Mouse (Mus musculus): ENCODE results near the gene Anks1b. TPM values are rescaled to one million over a fixed set of nuclear protein-coding genes. Genes with fewer than 3 reads are reported as not detected.

Anks1b gene
- total RNA-seq, 2 experiments from 2014 or later = 0.20 TPM; not detected in 1

- no peak for DNase-seq
- intact Hi-C loops (cut with DNase I) = no loop called here
Observed at GRCm38 (mm10) chr10:89946636-89947349, 73.5 kb downstream of the Anks1b start.

GRCm38 (mm10) chr10:89974361-89974760 is 101.1 kb downstream of the Anks1b start:
- intact Hi-C loops (cut with DNase I) = no loop called here
- DNase-seq = no peak

- intact Hi-C loops (cut with DNase I) = no loop called here
- no peak for DNase-seq
Observed at GRCm38 (mm10) chr10:89975431-89975841, 102.1 kb downstream of the Anks1b start.

GRCm38 (mm10) chr10:89976577-89976976 is 103.3 kb downstream of the Anks1b start:
- no peak for DNase-seq
- intact Hi-C loops (cut with DNase I) = no loop called here

- no peak for DNase-seq
- intact Hi-C loops (cut with DNase I) = no loop called here
Observed at GRCm38 (mm10) chr10:89994171-89994570, 120.9 kb downstream of the Anks1b start.

GRCm38 (mm10) chr10:89995621-89996428 is 122.5 kb downstream of the Anks1b start:
- intact Hi-C loops (cut with DNase I) = no loop called here

GRCm38 (mm10) chr10:90003980-90004729 is 130.8 kb downstream of the Anks1b start:
- intact Hi-C loops (cut with DNase I) = no loop called here
- no peak for DNase-seq

More at GRCm38 (mm10) chr10:89995621-89996428, 122.5 kb downstream of the Anks1b start:
- DNase-seq = no peak

- intact Hi-C loops (cut with DNase I) = loop anchor here (1.0 kb wide), 1 partner anchor 14 kb away; no protein-coding TSS in a partner anchor
- DNase-seq = no peak
Observed at GRCm38 (mm10) chr10:90004882-90005281, 131.6 kb downstream of the Anks1b start.

- no peak for DNase-seq
- intact Hi-C loops (cut with DNase I) = no loop called here
Observed at GRCm38 (mm10) chr10:90033037-90033436, 159.7 kb downstream of the Anks1b start.

- intact Hi-C loops (cut with DNase I) = no loop called here
- no peak for DNase-seq
Observed at GRCm38 (mm10) chr10:90043287-90043686, 170.0 kb downstream of the Anks1b start.

- DNase-seq = no peak
- intact Hi-C loops (cut with DNase I) = no loop called here
Observed at GRCm38 (mm10) chr10:90043773-90044172, 170.5 kb downstream of the Anks1b start.

- intact Hi-C loops (cut with DNase I) = no loop called here
- DNase-seq = no peak
Observed at GRCm38 (mm10) chr10:90044229-90044628, 170.9 kb downstream of the Anks1b start.

GRCm38 (mm10) chr10:90068651-90069050 is 195.3 kb downstream of the Anks1b start:
- intact Hi-C loops (cut with DNase I) = no loop called here
- DNase-seq = no peak

GRCm38 (mm10) chr10:90077930-90078329 is 204.6 kb downstream of the Anks1b start:
- no peak for DNase-seq
- intact Hi-C loops (cut with DNase I) = no loop called here

GRCm38 (mm10) chr10:90081151-90081550 is 207.8 kb downstream of the Anks1b start:
- intact Hi-C loops (cut with DNase I) = loop anchor here (5.0 kb wide), 1 partner anchor 611 kb away; no protein-coding TSS in a partner anchor

GRCm38 (mm10) chr10:90081630-90082029 is 208.3 kb downstream of the Anks1b start:
- DNase-seq = no peak
- intact Hi-C loops (cut with DNase I) = loop anchor here (5.0 kb wide), 1 partner anchor 611 kb away; no protein-coding TSS in a partner anchor

More at GRCm38 (mm10) chr10:90081151-90081550, 207.8 kb downstream of the Anks1b start:
- DNase-seq = no peak

GRCm38 (mm10) chr10:90093877-90094276 is 220.6 kb downstream of the Anks1b start:
- intact Hi-C loops (cut with DNase I) = no loop called here
- DNase-seq = no peak

GRCm38 (mm10) chr10:90112662-90113061 is 239.4 kb downstream of the Anks1b start:
- no peak for DNase-seq
- intact Hi-C loops (cut with DNase I) = no loop called here

- DNase-seq = no peak
- intact Hi-C loops (cut with DNase I) = no loop called here
Observed at GRCm38 (mm10) chr10:90116867-90117266, 243.6 kb downstream of the Anks1b start.

- DNase-seq = no peak
- intact Hi-C loops (cut with DNase I) = no loop called here
Observed at GRCm38 (mm10) chr10:90117836-90118235, 244.5 kb downstream of the Anks1b start.

GRCm38 (mm10) chr10:90137538-90137937 is 264.2 kb downstream of the Anks1b start:
- no peak for DNase-seq

More at GRCm38 (mm10) chr10:90137538-90137937, 264.2 kb downstream of the Anks1b start:
- intact Hi-C loops (cut with DNase I) = no loop called here
